Mouse (Mus musculus) MEL (cell line): ENCODE measurements around the gene D17H6S53E. TPM values are rescaled to one million over a fixed set of nuclear protein-coding genes. Genes with fewer than 3 reads are reported as not detected.
A peak's percentile ranks its signal among the peaks of the same experiment; 100 is the strongest.

Experiments
- DNase-seq: peaks from one replicate; pipeline ENCODE4 v3.0.0; 2011; ENCODE audit warnings: low read depth, low spot score
- H3K27ac ChIP-seq: 2 replicates; pipeline ENCODE4 v1.5.1; 2012; ENCODE audit warnings: low read depth, mild to moderate bottlenecking, control low read depth, low read length, moderate library complexity; ENCODE audit not compliant: control insufficient read depth
- H3K27me3 ChIP-seq, 2 experiments: fragments of 150-350 bp in 1 of 2; sonication (generic) in 1 of 2; 2 replicates each; pipeline ENCODE4 v1.6.1; 2012; ENCODE audit warnings: low read length in 2 of 2, mild to moderate bottlenecking in 2 of 2, improper control_type of control experiment in 1 of 2, moderate library complexity in 1 of 2; ENCODE audit not compliant: insufficient read depth in 2 of 2, control insufficient read depth in 1 of 2
- H3K36me3 ChIP-seq, 2 experiments: 2 replicates each; pipeline ENCODE4 v1.6.1; 2012 to 2014; ENCODE audit warnings: low read length in 2 of 2, improper control_type of control experiment in 1 of 2, inconsistent platforms in 1 of 2, mild to moderate bottlenecking in 1 of 2; ENCODE audit not compliant: insufficient read depth in 2 of 2, control insufficient read depth in 1 of 2
- H3K4me1 ChIP-seq, 2 experiments: fragments of 150-350 bp in 1 of 2; sonication (generic) in 1 of 2; 2 replicates each; pipeline ENCODE4 v1.6.1; 2012; ENCODE audit warnings: low read length in 2 of 2, improper control_type of control experiment in 1 of 2, mild to moderate bottlenecking in 1 of 2; ENCODE audit not compliant: insufficient read depth in 2 of 2, control insufficient read depth in 1 of 2
- H3K4me3 ChIP-seq, 2 experiments: fragments of 150-350 bp in 1 of 2; sonication (generic) in 1 of 2; 2 replicates each; pipeline ENCODE4 v1.5.1; 2012; ENCODE audit warnings: low read depth in 2 of 2, low read length in 2 of 2, mild to moderate bottlenecking in 2 of 2, moderate library complexity in 2 of 2, control low read depth in 1 of 2, improper control_type of control experiment in 1 of 2; ENCODE audit not compliant: control insufficient read depth in 1 of 2, insufficient read depth in 1 of 2
- H3K79me2 ChIP-seq: 2 replicates; pipeline ENCODE4 v1.6.1; 2012; ENCODE audit warnings: mild to moderate bottlenecking, low read length, moderate library complexity; ENCODE audit not compliant: control insufficient read depth, poor library complexity, insufficient read depth
- H3K9ac ChIP-seq: 2 replicates; pipeline ENCODE4 v1.6.1; 2012; ENCODE audit warnings: low read depth, mild to moderate bottlenecking, control low read depth, low read length, moderate library complexity; ENCODE audit not compliant: control insufficient read depth, poor library complexity, severe bottlenecking
- H3K9me3 ChIP-seq: fragments of 150-350 bp; sonication (generic); replicated peaks from 2 replicates; pipeline ENCODE4 v1.6.1; 2012; ENCODE audit warnings: mild to moderate bottlenecking, low read length, improper control_type of control experiment, moderate library complexity; ENCODE audit not compliant: insufficient read depth
- BHLHE40 ChIP-seq: IDR thresholded peaks from 2 replicates; pipeline ENCODE4 v1.6.1; 2012; ENCODE audit warnings: low read depth, mild to moderate bottlenecking, inconsistent platforms, low read length, improper control_type of control experiment, borderline replicate concordance
- CHD1 ChIP-seq: IDR thresholded peaks from 2 replicates; pipeline ENCODE4 v1.6.1; 2012; ENCODE audit warnings: low read depth, mild to moderate bottlenecking, inconsistent platforms, low read length, improper control_type of control experiment
- CHD2 ChIP-seq: IDR thresholded peaks from 2 replicates; pipeline ENCODE4 v1.6.1; 2011; ENCODE audit warnings: low read length, improper control_type of control experiment
- CTCF ChIP-seq, 3 experiments: IDR thresholded peaks in 2 of 3; conservative IDR thresholded peaks in 1 of 3; 2 replicates each; pipeline ENCODE4 v1.5.1; 2011 to 2012; ENCODE audit warnings: low read length in 3 of 3, low read depth in 2 of 3, mild to moderate bottlenecking in 2 of 3, improper control_type of control experiment in 1 of 3, inconsistent platforms in 1 of 3, mixed read lengths in 1 of 3, moderate library complexity in 1 of 3; ENCODE audit not compliant: control insufficient read depth in 1 of 3, insufficient read depth in 1 of 3, poor library complexity in 1 of 3, severe bottlenecking in 1 of 3
- E2F4 ChIP-seq: IDR thresholded peaks from 2 replicates; pipeline ENCODE4 v1.6.1; 2011; ENCODE audit warnings: low read depth, low read length, improper control_type of control experiment, borderline replicate concordance
- ELF1 ChIP-seq: IDR thresholded peaks from 2 replicates; pipeline ENCODE4 v1.6.1; 2014; ENCODE audit warnings: low read depth, mild to moderate bottlenecking, inconsistent platforms, low read length, improper control_type of control experiment, moderate library complexity
- ETS1 ChIP-seq: IDR thresholded peaks from 2 replicates; pipeline ENCODE4 v1.6.1; 2012; ENCODE audit warnings: low read depth, mild to moderate bottlenecking, inconsistent platforms, low read length, improper control_type of control experiment, moderate library complexity
- GABPA ChIP-seq: IDR thresholded peaks from 2 replicates; pipeline ENCODE4 v1.6.1; 2012; ENCODE audit warnings: low read depth, mild to moderate bottlenecking, inconsistent platforms, low read length, improper control_type of control experiment, moderate library complexity
- GATA1 ChIP-seq: IDR thresholded peaks from 2 replicates; pipeline ENCODE4 v1.6.1; 2011; ENCODE audit warnings: low read depth, low read length, improper control_type of control experiment
- HCFC1 ChIP-seq: IDR thresholded peaks from 2 replicates; pipeline ENCODE4 v1.6.1; 2012; ENCODE audit warnings: low read depth, mild to moderate bottlenecking, inconsistent platforms, low read length, improper control_type of control experiment, moderate library complexity
- JUND ChIP-seq: IDR thresholded peaks from 2 replicates; pipeline ENCODE4 v1.6.1; 2011; ENCODE audit warnings: low read depth, mild to moderate bottlenecking, improper control_type of control experiment, low read length
- KAT2A ChIP-seq: conservative IDR thresholded peaks from 2 replicates; pipeline ENCODE4 v1.6.1; 2012; ENCODE audit warnings: low read depth, low read length, improper control_type of control experiment, inconsistent platforms
- MAFK ChIP-seq: IDR thresholded peaks from 2 replicates; pipeline ENCODE4 v1.6.1; 2011; ENCODE audit warnings: low read depth, mild to moderate bottlenecking, low read length, improper control_type of control experiment, borderline replicate concordance
- MAX ChIP-seq: IDR thresholded peaks from 2 replicates; pipeline ENCODE4 v1.6.1; 2011; ENCODE audit warnings: low read length, improper control_type of control experiment
- MAZ ChIP-seq: IDR thresholded peaks from 2 replicates; pipeline ENCODE4 v1.6.1; 2012; ENCODE audit warnings: low read depth, mild to moderate bottlenecking, inconsistent platforms, low read length, improper control_type of control experiment
- MEF2A ChIP-seq: IDR thresholded peaks from 2 replicates; pipeline ENCODE4 v1.6.1; 2014; ENCODE audit warnings: low read depth, mild to moderate bottlenecking, inconsistent platforms, low read length, improper control_type of control experiment; ENCODE audit not compliant: poor library complexity, insufficient replicate concordance, severe bottlenecking; ENCODE audit errors: extremely low read depth
- MXI1 ChIP-seq: IDR thresholded peaks from 2 replicates; pipeline ENCODE4 v1.6.1; 2011; ENCODE audit warnings: mild to moderate bottlenecking, low read depth, low read length, improper control_type of control experiment
- MYB ChIP-seq: IDR thresholded peaks from 2 replicates; pipeline ENCODE4 v1.6.1; 2011; ENCODE audit warnings: mild to moderate bottlenecking, low read depth, low read length, improper control_type of control experiment
- MYC ChIP-seq: IDR thresholded peaks from 2 replicates; pipeline ENCODE4 v1.6.1; 2011; ENCODE audit warnings: low read depth, mild to moderate bottlenecking, low read length, improper control_type of control experiment, moderate library complexity
- NRF1 ChIP-seq: IDR thresholded peaks from 2 replicates; pipeline ENCODE4 v1.6.1; 2014; ENCODE audit warnings: low read depth, mild to moderate bottlenecking, inconsistent platforms, low read length, improper control_type of control experiment, moderate library complexity; ENCODE audit not compliant: poor library complexity, insufficient read depth, severe bottlenecking
- POLR2A ChIP-seq, 2 experiments: IDR thresholded peaks; 2 replicates each; pipeline ENCODE4 v1.6.1; 2011 to 2012; ENCODE audit warnings: low read length in 2 of 2, mild to moderate bottlenecking in 2 of 2, control low read depth in 1 of 2, improper control_type of control experiment in 1 of 2, low read depth in 1 of 2, moderate library complexity in 1 of 2; ENCODE audit not compliant: control insufficient read depth in 1 of 2, insufficient read depth in 1 of 2, poor library complexity in 1 of 2
- POLR2AphosphoS2 ChIP-seq: IDR thresholded peaks from 2 replicates; pipeline ENCODE4 v1.6.1; 2011; ENCODE audit warnings: low read length, improper control_type of control experiment
- POLR2AphosphoS5 ChIP-seq: IDR thresholded peaks from 2 replicates; pipeline ENCODE4 v1.6.1; 2012; ENCODE audit warnings: low read depth, borderline replicate concordance, mild to moderate bottlenecking, inconsistent platforms, low read length, moderate library complexity, mixed read lengths
- RAD21 ChIP-seq: IDR thresholded peaks from 2 replicates; pipeline ENCODE4 v1.6.1; 2011; ENCODE audit warnings: mild to moderate bottlenecking, low read depth, low read length, improper control_type of control experiment
- RCOR1 ChIP-seq: IDR thresholded peaks from 2 replicates; pipeline ENCODE4 v1.6.1; 2012; ENCODE audit warnings: low read depth, mild to moderate bottlenecking, inconsistent platforms, low read length, improper control_type of control experiment
- SMC3 ChIP-seq: IDR thresholded peaks from 2 replicates; pipeline ENCODE4 v1.6.1; 2011; ENCODE audit warnings: low read depth, low read length, improper control_type of control experiment
- TAL1 ChIP-seq: IDR thresholded peaks from 2 replicates; pipeline ENCODE4 v1.6.1; 2012; ENCODE audit warnings: mild to moderate bottlenecking, inconsistent platforms, low read length, moderate library complexity, mixed read lengths
- TBP ChIP-seq: IDR thresholded peaks from 2 replicates; pipeline ENCODE4 v1.8.0; 2011; ENCODE audit warnings: low read depth, low read length, improper control_type of control experiment
- TCF12 ChIP-seq: IDR thresholded peaks from 2 replicates; pipeline ENCODE4 v1.6.1; 2014; ENCODE audit warnings: low read depth, mild to moderate bottlenecking, inconsistent platforms, low read length, improper control_type of control experiment, moderate library complexity
- USF1 ChIP-seq: IDR thresholded peaks from 2 replicates; pipeline ENCODE4 v1.6.1; 2014; ENCODE audit warnings: low read depth, mild to moderate bottlenecking, inconsistent platforms, low read length, improper control_type of control experiment, moderate library complexity
- USF2 ChIP-seq, 2 experiments: IDR thresholded peaks; 2 replicates each; pipeline ENCODE4 v1.6.1; 2011 to 2012; ENCODE audit warnings: improper control_type of control experiment in 2 of 2, low read length in 2 of 2, borderline replicate concordance in 1 of 2, inconsistent platforms in 1 of 2, low read depth in 1 of 2, mild to moderate bottlenecking in 1 of 2; ENCODE audit not compliant: insufficient read depth in 1 of 2
- ZC3H11A ChIP-seq: IDR thresholded peaks from 2 replicates; pipeline ENCODE4 v1.6.1; 2012; ENCODE audit warnings: low read depth, mild to moderate bottlenecking, inconsistent platforms, low read length, improper control_type of control experiment
- ZKSCAN1 ChIP-seq: IDR thresholded peaks from 2 replicates; pipeline ENCODE4 v1.6.1; 2012; ENCODE audit warnings: low read depth, mild to moderate bottlenecking, inconsistent platforms, low read length, improper control_type of control experiment, moderate library complexity
- ZMIZ1 ChIP-seq: IDR thresholded peaks from 2 replicates; pipeline ENCODE4 v1.6.1; 2012; ENCODE audit warnings: low read depth, mild to moderate bottlenecking, inconsistent platforms, low read length, improper control_type of control experiment, moderate library complexity
- ZNF384 ChIP-seq: IDR thresholded peaks from 2 replicates; pipeline ENCODE4 v1.6.1; 2012; ENCODE audit warnings: low read depth, mild to moderate bottlenecking, inconsistent platforms, low read length, improper control_type of control experiment
- polyA plus RNA-seq, 2 experiments: library from polyadenylated mRNA; stranded (reverse) in 1 of 2; unstranded in 1 of 2; fragments of >175 nt in 1 of 2; fragments of >200 nt in 1 of 2; gene quantifications; 2 replicates each; pipeline versions ENCODE4 v1.2.1 to v1.2.4; 2012; ENCODE audit warnings: low replicate concordance in 2 of 2, low read depth in 1 of 2; ENCODE audit not compliant: insufficient read length in 2 of 2, insufficient read depth in 1 of 2, missing spikeins in 1 of 2
- total RNA-seq: library from RNA; depleted of rRNA; stranded (reverse); fragments of 300-350 nt; gene quantifications from 2 replicates; pipeline ENCODE4 v1.2.3, GENCODE M21; 2012

Gene D17H6S53E
- total and polyA plus RNA-seq, 3 experiments: 11.6 to 13.6 TPM; not detected in 1

DNA sequence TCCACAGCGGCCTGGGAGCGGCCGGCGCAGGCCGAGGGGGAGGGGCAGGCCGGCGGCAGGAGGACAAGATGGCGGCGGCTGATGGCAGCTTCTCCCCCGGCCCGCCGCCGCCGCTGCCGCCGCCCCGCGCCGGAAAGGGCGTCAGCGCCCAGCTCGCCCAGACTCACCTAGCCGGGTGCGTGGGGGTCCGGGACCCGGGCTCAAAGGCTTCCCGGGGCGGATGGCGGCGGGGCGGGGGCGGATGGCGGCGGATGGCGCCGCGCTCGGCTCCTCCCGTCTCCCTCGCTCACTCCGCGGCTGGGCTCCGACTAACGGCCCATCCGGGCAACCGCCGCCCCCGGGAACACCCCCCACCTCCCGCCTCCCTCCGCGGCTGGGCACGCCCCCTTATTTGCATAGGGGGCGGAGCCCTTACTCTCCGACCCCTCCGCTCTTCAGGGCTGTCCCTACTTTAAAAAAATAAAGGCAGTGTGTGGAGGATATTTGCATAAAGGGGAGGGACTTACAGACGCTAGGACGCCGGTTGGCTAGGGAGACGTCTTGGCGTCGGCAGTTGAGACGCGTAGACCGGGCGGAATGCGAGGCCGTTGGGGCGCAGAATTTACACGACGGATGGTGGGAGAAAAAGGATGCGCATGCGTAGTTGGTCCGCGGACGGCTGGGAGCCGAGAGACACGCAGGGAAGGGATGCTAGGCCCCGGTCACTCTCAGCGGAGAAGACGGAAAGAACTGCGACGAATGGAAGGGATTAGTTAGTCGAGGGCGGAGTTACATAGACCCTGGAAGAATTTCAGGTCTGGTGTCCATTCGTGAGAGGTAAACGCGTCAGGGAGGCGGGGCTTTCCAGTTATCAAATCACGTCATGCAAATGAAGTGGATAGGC, 38.6 kb downstream of the D17H6S53E start, which contains the start of gene Prrc2a:
Gene Prrc2a (minus strand): TSS at position 330 of the 883 bp plus-strand sequence.
- Histone ChIP-seq H3K9ac (peak within 1 kb of the TSS; percentile 85), H3K4me1 (peaks cover 3 to 13% of the 10 kb centered on the region in 2 experiments; a peak in 3 of 4 replicates), H3K4me3 (peak within 1 kb of the TSS; percentile 92 to 97), H3K27ac (peak within 1 kb of the TSS; percentile 96), H3K27me3 (no peaks in the 10 kb centered on the region), H3K36me3 (peaks cover 21% of the 10 kb centered on the region in 2 experiments), H3K9me3 (no peaks in the 10 kb centered on the region), H3K79me2 (peaks cover 50% of the 10 kb centered on the region)
- DNase-seq: peak; percentile 99
- no peak for TF ChIP-seq RCOR1
- TF ChIP-seq SMC3: no peak
- peak; percentile 64 to 75 for TF ChIP-seq POLR2A (IDR thresholded peaks at IDR 0.05; ENCODE audit: control insufficient read depth in 1 of 2, insufficient read depth in 1 of 2, low read depth in 1 of 2, low read length in 2 of 2, poor library complexity in 1 of 2)
- TF ChIP-seq GATA1: peak; percentile 92
- no peak for TF ChIP-seq BHLHE40
- TF ChIP-seq ETS1: peak; percentile 34; the same call in 1 of the 2 replicates
- TF ChIP-seq E2F4: no peak
- TF ChIP-seq MAFK: no peak
- TF ChIP-seq MYC: peak; percentile 50; the same call in 1 of the 2 replicates
- peak; percentile 58 for TF ChIP-seq MXI1
- TF ChIP-seq TBP: peak; percentile 67; the same call in 1 of the 2 replicates
- TF ChIP-seq ZNF384: peak; percentile 92
- peak; percentile 93 for TF ChIP-seq NRF1
- TF ChIP-seq ZMIZ1: peak; percentile 82
- TF ChIP-seq USF1: peak; percentile 38
- no peak for TF ChIP-seq CTCF (IDR thresholded peaks at IDR 0.05 in 2 of 3, conservative IDR thresholded peaks at IDR 0.05 in 1 of 3; ENCODE audit: control insufficient read depth in 1 of 3, insufficient read depth in 1 of 3, low read depth in 2 of 3, low read length in 3 of 3, poor library complexity in 1 of 3, severe bottlenecking in 1 of 3)
- peak; percentile 95 for TF ChIP-seq MYB
- no peak for TF ChIP-seq CHD1
- no peak for TF ChIP-seq ZC3H11A
- peak; percentile 34; the same call in 1 of the 2 replicates for TF ChIP-seq MAX
- peak; percentile 92; the same call in 1 of the 2 replicates for TF ChIP-seq MAZ
- TF ChIP-seq POLR2AphosphoS2: peak; percentile 51; the same call in 1 of the 2 replicates
- TF ChIP-seq USF2 (IDR thresholded peaks at IDR 0.05; ENCODE audit: borderline replicate concordance in 1 of 2, insufficient read depth in 1 of 2, low read depth in 1 of 2, low read length in 2 of 2): no peak
- peak; percentile 91 for TF ChIP-seq HCFC1
- TF ChIP-seq KAT2A: peak; percentile 40; the same call in 1 of the 2 replicates
- no peak for TF ChIP-seq JUND
- peak; percentile 67; the same call in 1 of the 2 replicates for TF ChIP-seq ELF1
- no peak for TF ChIP-seq POLR2AphosphoS5
- no peak for TF ChIP-seq RAD21
- no peak for TF ChIP-seq CHD2
- peak; percentile 27 for TF ChIP-seq TCF12
- no peak for TF ChIP-seq GABPA
- TF ChIP-seq MEF2A: no peak
- TF ChIP-seq TAL1: no peak
- no peak for TF ChIP-seq ZKSCAN1
